Mouse (Mus musculus) megakaryocyte, embryonic 14.5 days (primary cell): Measurements from ENCODE around the gene Clint1.

Experiments
- FLI1 ChIP-seq: IDR thresholded peaks from 2 replicates; pipeline ENCODE4 v1.6.1; 2012; ENCODE audit warnings: low read length, inconsistent platforms, mixed read lengths
- GATA1 ChIP-seq: IDR thresholded peaks from 3 replicates; pipeline ENCODE4 v1.6.1; 2012; ENCODE audit warnings: mixed read lengths, low read length, inconsistent platforms, borderline replicate concordance

GRCm38 (mm10) chr11:45885606-45886230 is 33.9 kb downstream of the Clint1 start:
- TF ChIP-seq FLI1 (no peak), GATA1 (no peak)
